Mouse (Mus musculus) embryonic facial prominence, embryonic 15.5 days (tissue): ENCODE measurements at regions not wholly inside any gene's neighbourhood (a gene's known extent, or its start where the extent isn't known, plus 50 kb on each side); places are given as distances from the start of the nearest gene placed in this dataset.

ENCODE experiments used
- ATAC-seq: fragments of 200-750 bp; cut with Nextera tagmentation; 2 replicates; pipeline ENCODE4 v1.8.0; 2017; ENCODE audit warnings: low read depth, moderate TSS enrichment; ENCODE audit not compliant: insufficient number of reproducible peaks, low FRiP score, low TSS enrichment
- H3K27ac ChIP-seq: fragments of 300-500 bp; sonication (generic); replicated peaks from 2 replicates; pipeline ENCODE4 v1.5.1; 2015; ENCODE audit warnings: mild to moderate bottlenecking, inconsistent platforms
- H3K27me3 ChIP-seq: fragments of 300-500 bp; sonication (generic); 2 replicates; pipeline ENCODE4 v1.6.1; 2015; ENCODE audit warnings: inconsistent platforms
- H3K36me3 ChIP-seq: fragments of 300-500 bp; sonication (generic); 2 replicates; pipeline ENCODE4 v1.6.1; 2015; ENCODE audit warnings: mild to moderate bottlenecking, inconsistent platforms
- H3K4me1 ChIP-seq: fragments of 300-500 bp; sonication (generic); 2 replicates; pipeline ENCODE4 v1.6.1; 2015; ENCODE audit warnings: inconsistent platforms
- H3K4me2 ChIP-seq: fragments of 300-500 bp; sonication (generic); replicated peaks from 2 replicates; pipeline ENCODE4 v1.6.1; 2015; ENCODE audit warnings: mild to moderate bottlenecking, inconsistent platforms
- H3K4me3 ChIP-seq: fragments of 300-500 bp; sonication (generic); replicated peaks from 2 replicates; pipeline ENCODE4 v1.5.1; 2015; ENCODE audit warnings: mild to moderate bottlenecking, inconsistent platforms
- H3K9ac ChIP-seq: fragments of 300-500 bp; sonication (generic); 2 replicates; pipeline ENCODE4 v1.6.1; 2015; ENCODE audit warnings: inconsistent platforms
- H3K9me3 ChIP-seq: fragments of 300-500 bp; sonication (generic); replicated peaks from 2 replicates; pipeline ENCODE4 v1.6.1; 2016; ENCODE audit warnings: inconsistent platforms
- WGBS: fragments of 180-500 bp; shearing (Covaris S2); methylation state at CpG from one replicate; pipeline ENCODE4 v1.1.7; 2015; 5-methylcytosine and 5-hydroxymethylcytosine counted together

DNA sequence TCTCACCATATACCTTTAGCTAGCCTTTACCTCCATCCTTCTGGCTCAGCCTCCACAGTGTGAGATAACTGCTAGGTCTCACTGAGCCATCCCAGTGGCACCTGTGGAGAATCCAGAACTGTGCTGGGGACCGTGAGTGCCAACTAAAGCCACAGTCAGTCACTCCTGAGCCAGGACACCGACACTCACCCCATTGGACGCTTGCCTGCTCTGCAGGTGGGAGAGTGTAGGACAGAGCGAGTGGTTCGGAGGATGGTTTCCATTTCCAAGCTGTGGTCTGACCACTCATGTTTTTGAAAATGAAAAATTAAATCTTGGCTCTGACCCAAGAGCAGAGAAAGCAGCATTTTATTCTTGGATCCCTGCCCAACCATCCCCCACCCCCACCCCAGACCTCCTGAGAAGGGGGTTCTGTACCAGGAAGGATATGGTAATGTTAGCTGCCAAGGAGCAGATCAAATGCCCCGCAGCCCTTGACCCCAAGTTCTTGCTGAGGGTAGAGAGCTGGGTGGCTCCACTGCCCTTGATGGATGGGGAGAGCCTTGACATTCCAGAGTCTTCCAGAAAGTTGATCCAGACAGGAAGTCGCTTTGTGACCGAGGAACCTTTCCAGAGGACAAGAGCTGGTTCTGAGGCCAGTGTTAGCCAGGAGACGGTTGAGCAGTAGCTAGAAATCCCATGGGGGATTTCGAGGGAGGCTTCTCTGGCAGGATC lies 83.3 kb upstream of the Smim23 start:
- Histone ChIP-seq H3K27me3 (peaks cover 3% of the 10 kb centered on the region; the same call in 1 of the 2 replicates), H3K9ac (no peak overlapping the region), H3K4me3 (no peak overlapping the region), H3K27ac (no peak overlapping the region), H3K4me1 (peaks cover 17% of the 10 kb centered on the region), H3K9me3 (no peaks in the 10 kb centered on the region), H3K4me2 (no peak overlapping the region), H3K36me3 (no peaks in the 10 kb centered on the region)
- 29% methylated on average over 10 of the region's 10 CpGs for WGBS
- ATAC-seq = no peak

DNA sequence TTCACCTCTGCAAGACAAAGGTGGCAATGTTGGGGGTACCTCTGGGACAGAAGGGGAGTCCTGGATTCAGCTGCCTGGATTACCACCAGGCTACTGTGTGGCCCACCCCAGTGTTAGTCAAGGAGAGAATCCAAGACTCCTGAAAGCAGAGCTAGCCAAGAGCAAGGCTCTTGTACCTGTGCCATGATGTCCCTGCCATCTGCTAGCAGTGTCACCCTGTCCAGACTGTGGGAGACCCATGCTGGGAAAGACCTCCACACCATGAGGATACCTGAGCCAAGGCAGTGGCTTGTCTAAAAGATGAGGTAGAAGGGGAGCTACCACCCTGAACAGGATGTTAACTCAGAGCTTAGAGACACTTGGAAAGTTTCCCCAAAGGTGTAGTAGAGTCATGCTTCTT lies 79.6 kb upstream of the Smim23 start:
- no peak for ATAC-seq
- peaks cover 44% of the 10 kb centered on the region for H3K4me1 ChIP-seq

GRCm38 (mm10) chr11:32903389-32903788 lies 79.0 kb upstream of the Smim23 start:
- Histone ChIP-seq H3K4me2 (no peak overlapping the region), H3K9me3 (no peaks in the 10 kb centered on the region), H3K9ac (no peak overlapping the region), H3K4me3 (no peak overlapping the region), H3K27ac (no peak overlapping the region), H3K36me3 (no peaks in the 10 kb centered on the region), H3K27me3 (peaks cover 3% of the 10 kb centered on the region; the same call in 1 of the 2 replicates), H3K4me1 (peaks cover 50% of the 10 kb centered on the region)
- WGBS = 66% methylated on average over 3 of the region's 3 CpGs
- no peak for ATAC-seq

More for the DNA sequence above, 79.6 kb upstream of the Smim23 start:
- Histone ChIP-seq H3K4me2 (no peak overlapping the region), H3K9me3 (no peaks in the 10 kb centered on the region), H3K27me3 (peaks cover 3% of the 10 kb centered on the region; the same call in 1 of the 2 replicates), H3K9ac (no peak overlapping the region), H3K27ac (no peak overlapping the region), H3K36me3 (no peaks in the 10 kb centered on the region), H3K4me3 (no peak overlapping the region)

DNA sequence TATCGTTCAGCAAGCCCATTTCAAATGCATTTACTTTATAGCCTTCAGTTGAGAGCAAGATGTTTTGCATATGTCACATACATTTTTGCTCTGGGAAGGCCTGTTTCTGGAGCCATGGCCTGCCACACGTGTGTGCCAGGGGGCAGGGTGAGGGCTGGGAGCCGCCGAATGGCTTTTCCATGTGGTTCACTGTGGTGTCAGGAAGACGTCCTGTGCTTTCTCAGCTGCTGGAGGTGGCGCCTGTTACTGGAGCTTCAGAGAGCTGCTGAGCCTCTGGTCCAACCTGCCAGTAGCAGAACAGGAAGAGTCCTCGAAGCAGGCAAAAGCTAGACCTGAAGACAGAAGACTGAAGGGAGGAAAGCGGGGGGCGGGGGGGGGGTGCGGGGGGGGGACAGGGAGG lies 78.5 kb upstream of the Smim23 start:
- no peak for ATAC-seq
- WGBS = 39% methylated on average over 7 of the region's 10 CpGs
- Histone ChIP-seq H3K4me3 (no peak overlapping the region), H3K9me3 (no peaks in the 10 kb centered on the region), H3K27ac (no peak overlapping the region), H3K27me3 (peaks cover 3% of the 10 kb centered on the region; the same call in 1 of the 2 replicates), H3K36me3 (no peaks in the 10 kb centered on the region), H3K4me2 (no peak overlapping the region), H3K9ac (no peak overlapping the region), H3K4me1 (peaks cover 46% of the 10 kb centered on the region)

DNA sequence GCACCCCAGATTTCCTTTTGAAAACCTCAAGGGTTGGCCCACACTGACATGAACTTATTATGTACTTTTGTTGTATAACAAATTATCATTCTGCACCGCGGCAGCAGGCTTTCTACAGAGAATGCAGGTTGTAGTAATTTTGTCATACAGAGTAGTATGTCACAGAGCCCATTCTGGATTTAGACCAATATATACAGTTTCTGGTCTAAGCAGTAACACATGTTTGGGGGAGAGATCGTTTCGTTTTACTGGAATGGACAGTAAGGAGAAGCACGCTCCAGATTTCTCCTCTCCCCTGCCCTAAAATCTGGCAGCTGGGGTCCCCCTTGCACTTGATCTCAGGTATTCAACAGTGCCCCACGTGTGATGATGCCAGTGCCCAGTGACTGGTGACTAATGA lies 76.0 kb upstream of the Smim23 start:
- Histone ChIP-seq H3K4me1 (peaks cover 39% of the 10 kb centered on the region), H3K4me3 (no peak overlapping the region), H3K27me3 (0 out of 2 replicates have a peak, but pooled peaks cover 3% of the 10 kb centered on the region), H3K9me3 (no peaks in the 10 kb centered on the region), H3K27ac (peak overlapping the region; percentile 55; the same call in 1 of the 2 replicates), H3K9ac (no peak overlapping the region), H3K36me3 (no peaks in the 10 kb centered on the region), H3K4me2 (peak overlapping the region; percentile 21)
- ATAC-seq = no peak
- WGBS = 33% methylated on average over 6 of the region's 6 CpGs

- no peaks in the 10 kb centered on the region for H3K27me3 ChIP-seq
- no peak overlapping the region for H3K4me3 ChIP-seq
- H3K9me3 ChIP-seq = no peaks in the 10 kb centered on the region
- H3K4me1 ChIP-seq = peaks cover 39% of the 10 kb centered on the region
- H3K36me3 ChIP-seq = no peaks in the 10 kb centered on the region
- peak overlapping the region; percentile 55 for H3K27ac ChIP-seq
- ATAC-seq = peak; percentile 73
- H3K4me2 ChIP-seq = peak overlapping the region; percentile 21; the same call in 1 of the 2 replicates
- 16% methylated on average over 13 of the region's 13 CpGs for WGBS
- no peak overlapping the region for H3K9ac ChIP-seq
Measured at GRCm38 (mm10) chr11:32899604-32900216, 75.3 kb upstream of the Smim23 start.

DNA sequence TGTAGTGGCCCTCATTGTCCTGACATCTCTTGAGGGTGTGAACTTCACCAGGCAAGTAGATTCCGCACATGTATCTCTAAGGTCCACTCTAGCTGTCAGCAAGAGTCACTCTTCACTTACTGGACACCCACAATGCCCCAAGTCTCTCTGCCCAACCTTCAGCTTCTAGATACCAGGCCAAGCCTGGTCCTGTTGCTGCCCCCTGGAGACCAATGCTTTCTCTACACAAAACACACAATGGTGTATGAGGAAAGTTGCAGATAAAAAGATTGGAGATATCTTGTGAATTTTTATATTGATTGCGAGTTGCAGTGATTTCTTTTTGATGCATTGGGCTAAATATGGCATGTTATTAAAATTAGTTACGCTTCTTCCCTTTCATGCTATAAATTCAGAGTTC lies 71.0 kb upstream of the Smim23 start:
- Histone ChIP-seq H3K27ac (no peak overlapping the region), H3K27me3 (no peaks in the 10 kb centered on the region), H3K9ac (no peak overlapping the region), H3K36me3 (no peaks in the 10 kb centered on the region), H3K9me3 (no peaks in the 10 kb centered on the region), H3K4me3 (no peak overlapping the region), H3K4me1 (peaks cover 21% of the 10 kb centered on the region), H3K4me2 (no peak overlapping the region)
- no peak for ATAC-seq
- whole genome bisulfite sequencing = 74% methylated on average over 3 of the region's 3 CpGs

DNA sequence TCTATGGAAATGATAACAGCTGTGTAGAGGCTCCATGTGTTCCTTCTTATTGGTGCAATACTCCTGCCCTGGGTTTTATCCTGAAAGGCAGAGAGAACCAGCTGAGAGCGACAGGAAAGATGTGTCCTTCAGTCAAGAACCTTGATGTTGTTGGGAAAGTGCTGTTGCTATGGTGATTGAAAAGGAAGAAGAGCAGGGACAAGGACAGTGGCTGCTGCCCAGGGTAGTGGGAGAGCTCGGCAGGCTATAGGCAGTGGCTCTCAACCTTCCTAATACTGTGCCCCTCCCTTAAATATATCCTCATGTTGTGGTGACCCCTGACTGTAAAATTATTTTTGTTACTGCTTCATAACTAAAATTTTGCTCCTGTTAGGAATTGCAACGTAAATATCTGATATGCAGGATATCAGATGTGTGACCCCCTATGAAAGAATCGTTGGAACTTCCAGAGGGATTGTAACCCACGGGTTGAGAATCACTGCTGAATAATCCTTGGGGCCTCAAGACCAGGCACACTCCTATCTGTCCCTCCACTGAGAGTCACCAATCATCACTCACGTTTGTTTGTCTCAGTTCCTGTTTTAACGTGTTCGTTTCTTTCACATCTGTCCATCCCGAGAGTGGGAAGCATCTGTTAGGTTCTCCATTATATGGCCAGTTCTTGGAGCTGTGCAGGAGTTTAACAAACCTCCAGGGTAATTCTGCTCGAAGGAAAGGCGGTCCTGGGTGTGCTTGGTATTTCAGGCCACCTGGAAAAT lies 68.9 kb upstream of the Smim23 start:
- Histone ChIP-seq H3K4me3 (no peak overlapping the region), H3K36me3 (no peaks in the 10 kb centered on the region), H3K9ac (no peak overlapping the region), H3K9me3 (no peaks in the 10 kb centered on the region), H3K4me2 (no peak overlapping the region), H3K4me1 (0 out of 2 replicates have a peak, but pooled peaks cover under 1% of the 10 kb centered on the region), H3K27ac (no peak overlapping the region), H3K27me3 (no peaks in the 10 kb centered on the region)
- no peak for ATAC-seq
- WGBS = 43% methylated on average over 11 of the region's 11 CpGs

GRCm38 (mm10) chr11:32892496-32892895 lies 68.1 kb upstream of the Smim23 start:
- Histone ChIP-seq H3K4me1 (no peaks in the 10 kb centered on the region), H3K27me3 (no peaks in the 10 kb centered on the region), H3K27ac (no peak overlapping the region), H3K36me3 (no peaks in the 10 kb centered on the region), H3K9me3 (no peaks in the 10 kb centered on the region), H3K4me2 (no peak overlapping the region), H3K9ac (no peak overlapping the region), H3K4me3 (no peak overlapping the region)
- no peak for ATAC-seq
- 91% methylated on average over 5 of the region's 5 CpGs for WGBS

- no peaks in the 10 kb centered on the region for H3K27me3 ChIP-seq
- H3K4me2 ChIP-seq = no peak overlapping the region
- no peaks in the 10 kb centered on the region for H3K36me3 ChIP-seq
- H3K4me3 ChIP-seq = no peak overlapping the region
- no peak for ATAC-seq
- no peaks in the 10 kb centered on the region for H3K4me1 ChIP-seq
- H3K9ac ChIP-seq = no peak overlapping the region
- H3K9me3 ChIP-seq = no peaks in the 10 kb centered on the region
- WGBS = 28% methylated on average over 7 of the region's 7 CpGs
- H3K27ac ChIP-seq = no peak overlapping the region
Measured at GRCm38 (mm10) chr11:32889248-32889647, 64.8 kb upstream of the Smim23 start.

DNA sequence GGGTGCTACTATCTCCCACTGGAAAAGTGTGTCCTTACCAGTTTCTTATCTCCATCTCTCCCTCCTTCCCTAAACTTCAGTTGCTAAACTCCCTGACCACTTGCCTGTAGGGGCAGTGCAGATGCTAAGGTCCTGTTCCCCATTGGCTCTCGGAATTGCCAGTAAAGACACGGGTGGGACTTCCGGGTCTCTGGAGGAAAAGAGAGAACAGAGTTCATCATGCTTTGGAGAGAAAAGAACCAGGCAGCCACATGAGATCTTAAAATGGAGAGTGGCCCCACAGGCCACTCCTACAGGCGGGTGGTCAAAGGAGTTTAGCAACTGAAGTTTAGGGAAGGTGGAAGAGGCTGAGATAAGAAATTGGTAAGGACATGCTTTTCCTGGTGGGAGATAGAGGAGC lies 60.3 kb upstream of the Smim23 start:
- no peak overlapping the region for H3K4me2 ChIP-seq
- H3K36me3 ChIP-seq = no peaks in the 10 kb centered on the region
- no peak overlapping the region for H3K27ac ChIP-seq
- H3K4me1 ChIP-seq = 0 out of 2 replicates have a peak, but pooled peaks cover 3% of the 10 kb centered on the region
- no peaks in the 10 kb centered on the region for H3K9me3 ChIP-seq
- 69% methylated on average over 4 of the region's 4 CpGs for WGBS
- ATAC-seq = no peak
- no peaks in the 10 kb centered on the region for H3K27me3 ChIP-seq
- H3K4me3 ChIP-seq = no peak overlapping the region
- no peak overlapping the region for H3K9ac ChIP-seq
